In the genomic region with DNA sequence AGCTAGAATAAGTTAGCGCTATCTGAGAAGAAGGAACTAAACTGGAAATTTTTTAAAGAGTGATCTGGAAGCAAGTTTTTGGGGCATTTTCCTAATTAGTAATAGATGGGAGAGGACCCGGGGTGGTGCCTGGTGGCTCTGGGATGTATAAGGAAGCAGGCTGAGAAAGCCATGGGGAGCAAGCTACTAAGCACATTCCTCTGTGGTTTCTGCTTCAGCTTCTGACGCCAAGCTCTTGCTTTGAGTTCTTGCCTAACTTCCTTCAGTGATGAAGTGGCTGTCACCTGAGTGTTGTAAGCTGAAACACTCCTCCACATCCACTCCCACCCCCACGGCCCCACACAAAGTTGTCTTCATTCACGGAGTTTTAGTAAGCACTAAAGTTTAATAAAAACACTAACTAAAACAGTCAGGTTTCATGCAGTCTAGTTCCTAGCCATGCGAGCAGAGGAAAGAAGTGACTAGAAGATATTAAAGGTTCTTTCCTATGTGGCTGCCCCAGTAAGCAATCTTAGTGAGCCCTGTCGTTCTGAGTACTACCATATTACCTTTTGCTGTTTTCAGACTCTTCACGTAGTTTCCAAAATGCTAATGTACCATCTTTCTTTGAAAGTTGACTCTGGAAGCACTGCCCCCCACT, we compare ENCODE assay signal across 10 mouse cellular contexts.
"Had no signal": no experiment of that assay in that cellular context is flagged by ENCODE, and none has a peak within 500 bp of the region (broad histone marks: within the 10 kb centered on the region; RNA-seq: fewer than 3 reads in every experiment).

No protein-coding gene starts in this region.

- H3K4me1 ChIP-seq: intestine, embryonic 15.5 days; liver, embryonic 12.5 days; megakaryocyte, embryonic 14.5 days; midbrain, embryonic 15.5 days; neural tube, embryonic 12.5 days had no signal

- ATAC-seq: intestine, embryonic 15.5 days; liver, embryonic 12.5 days; midbrain, embryonic 15.5 days had no signal

- H3K27ac ChIP-seq: intestine, embryonic 15.5 days; liver, embryonic 12.5 days; midbrain, embryonic 15.5 days; neural tube, embryonic 12.5 days; stomach, postnatal 0 days had no signal

- H3K9ac ChIP-seq: intestine, embryonic 15.5 days; limb, embryonic 15.5 days; liver, embryonic 12.5 days; midbrain, embryonic 15.5 days; neural tube, embryonic 12.5 days had no signal

- H3K27me3 ChIP-seq: intestine, embryonic 15.5 days; liver, embryonic 12.5 days; megakaryocyte, embryonic 14.5 days; midbrain, embryonic 15.5 days; neural tube, embryonic 12.5 days had no signal

- H3K36me3 ChIP-seq: intestine, embryonic 15.5 days; limb, embryonic 15.5 days; liver, embryonic 12.5 days; midbrain, embryonic 15.5 days; neural tube, embryonic 12.5 days had no signal

- H3K4me2 ChIP-seq: intestine, embryonic 15.5 days; limb, embryonic 15.5 days; liver, embryonic 12.5 days; midbrain, embryonic 11.5 days; midbrain, embryonic 15.5 days; neural tube, embryonic 12.5 days had no signal

- H3K9me3 ChIP-seq: intestine, embryonic 15.5 days; limb, embryonic 15.5 days; liver, embryonic 12.5 days; midbrain, embryonic 15.5 days; neural tube, embryonic 12.5 days had no signal

- DNase-seq: kidney, postnatal 14 days; thymus, postnatal 4 days had no signal

- H3K4me3 ChIP-seq: intestine, embryonic 15.5 days; limb, embryonic 15.5 days; liver, embryonic 12.5 days; megakaryocyte, embryonic 14.5 days; midbrain, embryonic 15.5 days; neural tube, embryonic 12.5 days had no signal
